Mouse (Mus musculus): ENCODE data around the gene Cdhr4.

DNA sequence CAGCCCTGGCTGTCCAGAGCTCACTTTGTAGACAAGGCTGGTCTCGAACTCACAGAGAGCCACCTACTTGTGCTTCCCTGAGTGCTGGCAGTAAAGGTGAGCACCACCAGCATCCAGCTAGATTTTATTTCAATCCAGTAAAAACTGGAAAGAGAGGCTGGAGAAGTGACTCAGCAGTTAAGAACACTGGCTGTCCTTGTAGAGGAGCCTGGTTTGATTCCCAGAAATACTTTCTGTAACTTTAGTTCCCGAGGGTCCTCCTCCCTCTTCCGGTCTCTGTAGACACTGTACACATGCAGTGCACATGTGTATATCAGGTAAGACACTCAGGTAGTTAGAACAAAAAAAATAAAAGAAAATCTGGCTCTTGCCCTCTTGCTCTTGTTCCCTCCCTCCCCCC is 4.3 kb upstream of the Cdhr4 start:
- TF ChIP-seq CTCF (IDR thresholded peaks at IDR 0.05; ENCODE audit: low read depth), result no peak
- TF ChIP-seq EP300 (IDR thresholded peaks at IDR 0.05; ENCODE audit: low read depth), result no peak

Data from heart, postnatal 0 days (tissue).